Mouse (Mus musculus) midbrain, embryonic 13.5 days (tissue): Measurements from ENCODE around the gene Olfr975. TPM values are rescaled to one million over a fixed set of nuclear protein-coding genes. Genes with fewer than 3 reads are reported as not detected.
A peak's percentile ranks its signal among the peaks of the same experiment; 100 is the strongest.
"Not testable (repeated sequence)": the region's sequence is repeated elsewhere in the genome, so short reads cannot be mapped to it uniquely, and the experiment has no call there.

Experiments used
- ATAC-seq: fragments of 200-750 bp; cut with Nextera tagmentation; 2 replicates; pipeline ENCODE4 v1.8.0; 2017; ENCODE audit warnings: mild to moderate bottlenecking, moderate TSS enrichment, moderate library complexity
- H3K27ac ChIP-seq: fragments of 300-500 bp; sonication (generic); 2 replicates; pipeline ENCODE4 v1.5.1; 2015; ENCODE audit warnings: inconsistent platforms, mild to moderate bottlenecking, moderate library complexity
- H3K27me3 ChIP-seq: fragments of 300-500 bp; sonication (generic); 2 replicates; pipeline ENCODE4 v1.6.1; 2015; ENCODE audit warnings: mild to moderate bottlenecking, inconsistent platforms
- H3K36me3 ChIP-seq: fragments of 300-500 bp; sonication (generic); 2 replicates; pipeline ENCODE4 v1.6.1; 2015; ENCODE audit warnings: mild to moderate bottlenecking, inconsistent platforms
- H3K4me1 ChIP-seq: fragments of 300-500 bp; sonication (generic); replicated peaks from 2 replicates; pipeline ENCODE4 v1.6.1; 2015; ENCODE audit warnings: inconsistent platforms
- H3K4me2 ChIP-seq: fragments of 300-500 bp; sonication (generic); replicated peaks from 2 replicates; pipeline ENCODE4 v1.6.1; 2015; ENCODE audit warnings: moderate library complexity, mild to moderate bottlenecking, inconsistent platforms
- H3K4me3 ChIP-seq: fragments of 300-500 bp; sonication (generic); replicated peaks from 2 replicates; pipeline ENCODE4 v1.5.1; 2015; ENCODE audit warnings: mild to moderate bottlenecking, inconsistent platforms
- H3K9ac ChIP-seq: fragments of 300-500 bp; sonication (generic); replicated peaks from 2 replicates; pipeline ENCODE4 v1.6.1; 2015; ENCODE audit warnings: mild to moderate bottlenecking, inconsistent platforms
- H3K9me3 ChIP-seq: fragments of 300-500 bp; sonication (generic); 2 replicates; pipeline ENCODE4 v1.6.1; 2016; ENCODE audit warnings: mild to moderate bottlenecking, inconsistent platforms
- WGBS: fragments of 180-500 bp; shearing (Covaris S2); methylation state at CpG from one replicate; pipeline ENCODE4 v1.1.7; 2015; 5-methylcytosine and 5-hydroxymethylcytosine counted together
- polyA plus RNA-seq: library from polyadenylated mRNA; unstranded; fragments of >200 nt; fragmentation: Nextera tagmentation; extraction: Ambion mirVana; gene quantifications from 2 replicates; pipeline ENCODE4 v1.2.1, GENCODE M21; 2015

Olfr975 gene
- 0.05 TPM in 1 of 2 replicates, not detected in the other for polyA plus RNA-seq

DNA sequence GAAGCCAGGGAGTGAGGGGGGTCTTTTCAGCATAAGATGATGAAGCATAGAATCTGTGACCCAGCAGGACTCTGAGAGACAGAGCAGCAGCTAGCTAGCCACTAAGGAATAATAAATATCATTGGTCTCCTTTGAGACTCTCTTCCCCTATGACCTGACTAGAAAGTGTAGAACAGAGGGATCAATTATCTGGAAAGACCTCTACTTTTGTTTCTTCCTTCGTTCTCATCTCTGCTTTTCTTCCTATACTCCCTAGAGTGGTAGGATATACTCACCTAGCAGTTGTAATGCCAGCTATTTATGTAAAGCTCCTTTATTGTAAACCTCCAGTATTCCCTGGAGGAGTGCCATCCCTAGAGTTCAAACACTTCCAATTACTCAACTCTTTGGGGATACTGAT lies at the start of gene Olfr975:
TSS of gene Olfr975 (minus strand) at position 101 of the 400 bp plus-strand sequence.
- 70% methylated on average over 1 of the region's 1 CpGs for WGBS
- no peaks in the 10 kb centered on the region for H3K36me3 ChIP-seq
- H3K27ac ChIP-seq, result no peak within 1 kb of the TSS
- no peaks in the 10 kb centered on the region for H3K4me1 ChIP-seq
- H3K27me3 ChIP-seq, result no peaks in the 10 kb centered on the region
- no peak for ATAC-seq
- H3K9me3 ChIP-seq, result no peaks in the 10 kb centered on the region
- no peak within 1 kb of the TSS for H3K4me3 ChIP-seq
- H3K9ac ChIP-seq, result no peak within 1 kb of the TSS
- no peak within 1 kb of the TSS for H3K4me2 ChIP-seq

DNA sequence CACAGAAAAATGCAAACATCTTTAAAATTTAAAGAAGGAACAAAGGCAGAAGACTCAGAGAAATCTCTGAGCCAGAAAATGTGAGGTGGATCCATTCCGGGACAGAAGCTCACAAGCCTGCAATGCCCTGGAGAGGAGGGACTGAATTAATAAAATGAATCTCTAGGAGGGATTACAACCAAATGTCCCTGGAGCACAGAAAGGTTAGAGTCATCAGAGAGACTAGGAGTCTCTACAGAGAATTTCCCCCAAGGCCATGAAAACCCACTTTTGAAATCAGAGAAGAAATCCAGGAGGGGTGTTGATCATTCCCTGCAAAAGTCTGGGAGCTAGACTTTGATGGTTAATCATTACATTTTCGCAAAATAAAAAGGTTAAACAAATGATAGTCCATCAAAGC lies 40.0 kb upstream of the Olfr975 start, which contains the start of gene Olfr978:
TSS of gene Olfr978 (plus strand) at position 301 of the 400 bp plus-strand sequence.
- Histone ChIP-seq H3K4me2 (no peak within 1 kb of the TSS), H3K9me3 (no peaks in the 10 kb centered on the region), H3K9ac (no peak within 1 kb of the TSS), H3K27ac (no peak within 1 kb of the TSS), H3K4me1 (no peaks in the 10 kb centered on the region), H3K36me3 (no peaks in the 10 kb centered on the region), H3K4me3 (no peak within 1 kb of the TSS), H3K27me3 (no peaks in the 10 kb centered on the region)
- 79% methylated on average over 2 of the region's 2 CpGs for WGBS
- no peak for ATAC-seq

DNA sequence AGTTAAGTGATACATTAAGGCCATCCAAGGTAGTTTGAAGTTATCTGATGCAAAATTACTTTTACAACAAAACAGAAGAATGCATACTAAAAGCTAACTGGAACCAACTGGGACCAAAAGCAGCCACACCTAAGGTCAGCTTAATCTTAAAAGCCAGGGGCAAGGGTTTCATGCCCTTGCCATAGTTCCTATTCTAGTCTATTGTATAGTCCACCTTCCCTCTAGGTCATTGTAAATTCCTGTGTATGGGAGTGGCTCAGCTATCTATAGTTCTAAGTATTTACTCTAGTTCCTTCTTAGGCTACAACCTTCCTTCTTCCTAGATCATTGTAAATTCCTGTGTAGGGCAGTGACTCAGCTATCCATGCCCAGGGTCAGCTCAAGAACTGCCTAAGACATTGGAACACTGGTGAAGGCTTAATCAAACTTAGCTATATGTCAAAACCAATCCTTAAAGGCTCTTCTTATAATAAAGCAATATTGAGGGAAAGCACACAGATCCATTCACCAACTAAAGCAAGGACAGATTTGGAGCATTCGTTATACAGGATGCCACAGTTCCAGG lies 24.8 kb upstream of the Olfr975 start:
- not testable (repeated sequence) for ATAC-seq, H3K9ac ChIP-seq, H3K27ac ChIP-seq, H3K36me3 ChIP-seq, H3K4me1 ChIP-seq, H3K9me3 ChIP-seq, H3K27me3 ChIP-seq, H3K4me3 ChIP-seq, H3K4me2 ChIP-seq
- 83% methylated on average over 1 of the region's 1 CpGs for WGBS

DNA sequence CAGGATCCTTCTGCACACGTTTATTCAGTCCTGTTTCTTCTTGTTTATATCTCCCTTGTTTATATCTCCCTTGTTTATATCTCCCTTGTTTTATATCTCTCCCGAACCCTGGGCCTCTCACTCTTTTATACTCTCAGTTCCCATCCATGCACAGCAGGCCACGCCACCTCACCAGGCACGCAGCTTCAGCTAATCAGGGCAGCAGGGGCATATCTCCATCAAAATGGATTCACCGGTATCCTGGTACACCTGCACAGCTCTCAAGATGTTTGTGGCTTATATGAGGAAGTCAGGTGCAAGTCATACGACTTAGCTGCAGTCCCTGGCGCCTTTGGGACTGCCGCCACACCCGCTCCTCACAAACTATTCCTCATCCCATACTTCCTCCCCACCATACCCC lies 9.2 kb upstream of the Olfr975 start, which contains the start of gene Olfr976:
TSS of gene Olfr976 (minus strand) at position 101 of the 400 bp plus-strand sequence.
- not testable (repeated sequence) for H3K36me3 ChIP-seq, H3K27me3 ChIP-seq, H3K9ac ChIP-seq, H3K4me1 ChIP-seq, H3K9me3 ChIP-seq, H3K4me2 ChIP-seq, H3K4me3 ChIP-seq, H3K27ac ChIP-seq, ATAC-seq
- 87% methylated on average over 8 of the region's 9 CpGs for WGBS

DNA sequence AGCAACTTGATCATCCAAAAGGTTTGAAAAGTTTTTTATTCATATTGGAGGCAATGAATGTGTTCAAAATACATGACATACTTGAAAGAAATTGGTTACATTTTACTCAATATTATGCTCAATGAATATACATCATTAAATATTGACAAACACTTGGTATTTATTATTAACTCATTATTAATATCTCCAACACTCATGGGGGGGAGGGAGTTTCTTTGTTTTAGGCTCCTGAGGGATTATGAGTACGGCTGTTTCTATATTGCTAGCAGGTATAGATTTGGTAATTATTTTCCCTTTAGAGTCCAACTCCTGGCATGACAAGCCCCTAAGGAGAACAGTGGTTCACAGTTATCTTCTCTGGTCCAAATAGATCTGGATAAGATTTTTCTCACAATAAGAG lies 14.6 kb downstream of the Olfr975 start, which contains the start of gene Olfr974:
TSS of gene Olfr974 (plus strand) at position 301 of the 400 bp plus-strand sequence.
- Histone ChIP-seq H3K9me3 (no peaks in the 10 kb centered on the region), H3K36me3 (no peaks in the 10 kb centered on the region), H3K9ac (no peak within 1 kb of the TSS), H3K4me1 (no peaks in the 10 kb centered on the region), H3K4me2 (no peak within 1 kb of the TSS), H3K4me3 (no peak within 1 kb of the TSS), H3K27ac (no peak within 1 kb of the TSS), H3K27me3 (no peaks in the 10 kb centered on the region)
- ATAC-seq, result no peak
- WGBS, result 81% methylated on average over 1 of the region's 1 CpGs

DNA sequence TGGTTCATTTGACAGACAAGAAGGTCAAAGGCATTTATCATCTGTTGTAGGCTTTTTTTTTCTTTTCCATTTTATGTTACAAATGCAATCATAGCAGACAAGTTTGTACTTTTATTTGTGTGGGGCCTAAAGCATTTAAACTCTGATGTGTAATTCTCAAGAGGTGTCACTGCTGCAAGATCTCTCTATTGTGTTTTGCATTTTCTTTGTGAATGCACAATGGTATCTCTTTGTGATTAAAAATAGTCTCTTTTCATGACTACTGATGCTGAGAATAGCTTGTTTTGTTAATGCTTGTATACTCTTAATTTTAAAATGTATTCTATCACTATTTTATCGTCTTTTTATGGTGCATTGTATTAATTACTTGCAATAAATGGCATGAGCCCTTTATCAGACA lies 23.0 kb downstream of the Olfr975 start:
- H3K9ac ChIP-seq, ATAC-seq, H3K27me3 ChIP-seq, H3K9me3 ChIP-seq, H3K4me1 ChIP-seq, H3K36me3 ChIP-seq, H3K4me3 ChIP-seq, H3K4me2 ChIP-seq, H3K27ac ChIP-seq: not testable (repeated sequence)
- WGBS, result 49% methylated on average over 1 of the region's 1 CpGs

DNA sequence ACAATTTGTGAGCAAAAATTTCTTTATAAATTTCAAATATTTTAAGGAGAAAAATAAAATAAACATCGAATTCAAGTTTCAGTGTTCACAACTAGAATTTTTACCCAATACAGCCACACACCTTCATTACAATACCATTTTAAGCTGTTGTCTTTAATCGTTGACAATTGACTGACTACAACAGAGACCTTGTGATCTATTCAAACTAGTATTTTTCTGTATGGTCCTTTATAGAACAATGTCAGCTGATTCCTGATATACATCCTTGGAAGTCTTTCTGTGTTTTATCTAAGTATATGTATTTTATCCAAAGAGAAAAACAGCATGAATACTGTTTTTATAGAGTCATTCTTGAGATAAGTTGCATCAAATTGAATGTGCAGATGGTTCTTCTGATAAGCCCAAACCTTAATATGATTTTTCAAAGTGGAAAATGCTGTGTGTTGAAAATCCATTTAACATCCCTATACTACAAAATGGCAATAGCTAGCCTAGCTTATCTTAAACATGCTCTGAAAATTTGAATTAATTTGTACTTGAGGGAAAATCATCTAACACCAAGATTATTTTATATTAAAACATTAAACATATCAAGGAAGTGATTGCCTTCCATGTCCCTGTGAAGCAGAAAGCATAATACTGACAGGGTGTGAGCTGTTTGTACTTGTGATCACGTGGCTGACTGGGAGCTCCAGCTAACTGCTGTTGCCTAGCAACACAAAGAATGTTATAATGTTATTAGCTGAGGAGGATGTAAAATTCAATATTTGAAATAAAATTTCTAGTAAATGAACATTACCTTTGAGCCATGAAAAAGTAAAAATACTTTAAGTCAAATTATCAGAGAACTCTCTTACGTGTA lies 23.6 kb downstream of the Olfr975 start:
- ATAC-seq, result peak; percentile 87
- H3K4me2 ChIP-seq, H3K4me1 ChIP-seq, H3K27ac ChIP-seq, H3K9ac ChIP-seq, H3K36me3 ChIP-seq, H3K27me3 ChIP-seq, H3K9me3 ChIP-seq, H3K4me3 ChIP-seq: not testable (repeated sequence)
- WGBS, result no CpG with 5 or more reads among the region's 4 CpGs

DNA sequence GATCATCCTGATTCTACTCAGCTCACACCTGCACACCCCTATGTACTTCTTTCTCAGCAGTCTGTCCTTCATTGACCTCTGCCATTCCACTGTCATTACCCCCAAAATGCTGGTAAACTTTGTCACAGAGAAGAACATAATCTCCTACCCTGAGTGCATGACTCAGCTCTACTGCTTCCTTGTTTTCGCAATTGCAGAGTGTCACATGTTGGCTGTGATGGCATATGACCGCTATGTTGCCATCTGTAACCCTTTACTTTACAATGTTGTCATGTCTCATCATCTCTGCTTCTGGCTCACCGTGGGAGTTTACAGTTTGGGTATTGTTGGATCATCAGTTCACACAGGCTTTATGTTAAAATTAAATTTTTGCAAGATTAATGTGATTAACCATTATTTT lies 41.9 kb downstream of the Olfr975 start:
- Histone ChIP-seq H3K9me3 (no peaks in the 10 kb centered on the region), H3K4me1 (no peaks in the 10 kb centered on the region), H3K4me3 (no peak overlapping the region), H3K36me3 (no peaks in the 10 kb centered on the region), H3K4me2 (no peak overlapping the region), H3K27ac (no peak overlapping the region), H3K9ac (no peak overlapping the region), H3K27me3 (no peaks in the 10 kb centered on the region)
- 87% methylated on average over 3 of the region's 3 CpGs for WGBS
- no peak for ATAC-seq

DNA sequence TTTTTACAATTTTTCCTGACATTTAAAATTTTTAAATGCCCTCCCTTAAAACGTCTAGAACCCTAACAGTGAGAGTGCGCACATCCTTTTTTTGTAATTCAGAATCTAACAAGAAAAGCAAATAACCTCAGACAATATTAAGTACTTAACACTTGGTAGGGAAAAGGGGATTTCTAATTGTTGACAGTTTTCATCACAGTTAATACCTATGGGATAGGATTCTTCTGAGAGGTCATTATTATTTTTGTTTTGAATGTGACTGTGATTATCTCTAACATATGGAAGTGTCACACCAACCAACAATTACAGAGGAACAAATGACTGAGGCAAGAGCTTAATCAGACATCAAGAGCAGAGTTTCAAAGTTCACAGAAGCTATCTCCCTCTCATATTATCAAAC lies 44.8 kb downstream of the Olfr975 start, which contains the start of gene Olfr229:
TSS of gene Olfr229 (plus strand) at position 301 of the 400 bp plus-strand sequence.
- no peak within 1 kb of the TSS for H3K9ac ChIP-seq
- H3K27ac ChIP-seq, result no peak within 1 kb of the TSS
- no peak within 1 kb of the TSS for H3K4me3 ChIP-seq
- no peak for ATAC-seq
- 76% methylated on average over 2 of the region's 2 CpGs for WGBS
- no peaks in the 10 kb centered on the region for H3K36me3 ChIP-seq
- no peaks in the 10 kb centered on the region for H3K27me3 ChIP-seq
- H3K4me1 ChIP-seq, result no peaks in the 10 kb centered on the region
- H3K9me3 ChIP-seq, result no peaks in the 10 kb centered on the region
- H3K4me2 ChIP-seq, result no peak within 1 kb of the TSS

DNA sequence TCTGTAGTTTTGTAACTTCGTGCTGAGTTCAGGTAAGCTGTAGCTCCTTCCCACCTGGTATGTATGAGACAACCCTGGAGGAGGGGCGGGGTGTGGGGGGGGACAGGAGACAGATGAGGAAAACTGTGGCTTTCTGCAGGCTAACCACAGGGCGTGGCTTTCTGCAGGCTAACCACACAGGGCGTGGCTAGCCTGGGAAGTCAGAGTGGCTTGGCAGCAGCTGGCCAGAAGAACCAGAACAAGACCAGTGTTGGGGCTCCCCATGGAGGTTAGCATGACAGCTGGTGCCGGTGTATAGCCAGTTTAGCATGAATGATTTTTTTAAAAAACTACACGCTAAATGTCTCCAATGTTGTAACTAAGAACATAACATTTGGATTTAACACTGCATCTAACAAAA lies 46.7 kb downstream of the Olfr975 start:
- 85% methylated on average over 6 of the region's 6 CpGs for WGBS
- Histone ChIP-seq H3K27ac (no peak overlapping the region), H3K4me3 (no peak overlapping the region)

More for the DNA sequence above, 46.7 kb downstream of the Olfr975 start:
- Histone ChIP-seq H3K9me3 (no peaks in the 10 kb centered on the region), H3K36me3 (no peaks in the 10 kb centered on the region), H3K27me3 (no peaks in the 10 kb centered on the region), H3K9ac (no peak overlapping the region), H3K4me2 (no peak overlapping the region), H3K4me1 (no peaks in the 10 kb centered on the region)
- no peak for ATAC-seq
